Mouse (Mus musculus): Measurements from ENCODE around the gene Baiap2l1. TPM values are rescaled to one million over a fixed set of nuclear protein-coding genes. Genes with fewer than 3 reads are reported as not detected.

The Baiap2l1 gene
- polyA plus RNA-seq, 1 experiment from 2014 or later = 14.8 TPM

DNA sequence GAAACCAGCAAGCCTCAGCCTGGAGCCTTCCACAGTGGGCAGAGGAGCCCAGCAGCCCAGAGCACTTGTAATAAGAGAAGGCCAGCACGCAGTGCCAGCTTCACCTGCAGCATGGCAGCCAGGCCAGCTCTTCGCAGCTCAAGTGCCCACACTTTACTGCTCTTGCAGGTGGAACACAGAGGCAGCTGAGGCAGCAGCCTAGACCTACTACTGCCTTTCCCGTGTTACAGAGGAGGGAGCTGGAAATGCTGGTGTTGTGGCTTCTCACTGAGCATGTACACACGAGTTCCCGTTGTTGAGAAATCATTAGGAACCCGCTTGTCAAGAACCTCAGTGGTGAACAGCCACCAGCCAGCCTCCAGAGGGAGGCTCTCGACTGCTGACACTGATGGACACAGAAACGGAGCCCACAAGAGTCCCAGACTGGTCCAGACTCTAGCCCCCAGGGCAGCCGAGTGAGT is 78.8 kb downstream of the Baiap2l1 start:
- no peak overlapping the region for H3K27ac ChIP-seq (ENCODE audit: low read length)
- no peak overlapping the region for H3K4me2 ChIP-seq (replicated peaks; ENCODE audit: low read depth, low read length)
- peaks cover 36% of the 10 kb centered on the region for H3K36me3 ChIP-seq (ENCODE audit: insufficient read depth, low read length)
- no peak overlapping the region for H3K4me3 ChIP-seq (ENCODE audit: low read length)
- H3K9ac ChIP-seq (replicated peaks; ENCODE audit: low read length) = no peak overlapping the region
- no peak for ATAC-seq (ENCODE audit: low FRiP score, low TSS enrichment)
- H3K27me3 ChIP-seq (ENCODE audit: insufficient read depth, low read length) = no peaks in the 10 kb centered on the region
- no peaks in the 10 kb centered on the region for H3K4me1 ChIP-seq (ENCODE audit: insufficient read depth, low read length)
- 71% methylated on average over 9 of the region's 9 CpGs for WGBS
- H3K9me3 ChIP-seq (ENCODE audit: low read length) = no peaks in the 10 kb centered on the region

DNA sequence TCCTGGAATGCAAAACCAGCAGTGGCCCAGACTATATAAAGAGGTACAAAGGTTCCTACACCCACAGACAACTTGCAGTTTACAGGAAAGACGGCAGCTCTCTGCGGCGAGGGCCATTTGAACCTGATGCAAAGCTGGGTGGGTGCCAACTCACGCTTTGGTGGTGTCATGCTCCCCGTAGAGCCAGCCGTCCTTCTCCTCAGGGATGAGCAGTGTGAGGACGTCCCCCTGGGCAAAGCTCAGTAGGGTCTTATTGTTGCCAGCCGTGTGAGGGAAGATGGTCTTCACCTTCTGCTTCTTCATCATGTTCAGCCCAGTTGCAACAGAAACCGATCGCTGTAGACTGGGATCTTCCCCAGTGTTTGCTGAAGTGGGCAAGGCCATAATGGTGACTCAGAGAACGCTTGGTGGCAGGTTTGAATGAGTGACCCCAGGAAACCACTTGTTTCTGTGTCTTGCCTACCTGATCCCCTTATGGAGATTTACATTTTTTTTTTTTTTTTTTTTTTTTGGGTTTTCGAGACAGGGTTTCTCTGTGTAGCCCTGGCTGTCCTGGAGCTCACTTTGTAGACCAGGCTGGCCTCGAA is 79.4 kb downstream of the Baiap2l1 start:
- H3K4me3 ChIP-seq (ENCODE audit: low read length) = no peak overlapping the region
- no peaks in the 10 kb centered on the region for H3K9me3 ChIP-seq (ENCODE audit: low read length)
- no peaks in the 10 kb centered on the region for H3K27me3 ChIP-seq (ENCODE audit: insufficient read depth, low read length)
- no peak overlapping the region for H3K9ac ChIP-seq (replicated peaks; ENCODE audit: low read length)
- H3K4me2 ChIP-seq (replicated peaks; ENCODE audit: low read depth, low read length) = no peak overlapping the region
- no peak for ATAC-seq (ENCODE audit: low FRiP score, low TSS enrichment)
- H3K4me1 ChIP-seq (ENCODE audit: insufficient read depth, low read length) = no peaks in the 10 kb centered on the region
- no peak overlapping the region for H3K27ac ChIP-seq (ENCODE audit: low read length)
- H3K36me3 ChIP-seq (ENCODE audit: insufficient read depth, low read length) = peaks cover 36% of the 10 kb centered on the region
- 83% methylated on average over 11 of the region's 13 CpGs for WGBS

DNA sequence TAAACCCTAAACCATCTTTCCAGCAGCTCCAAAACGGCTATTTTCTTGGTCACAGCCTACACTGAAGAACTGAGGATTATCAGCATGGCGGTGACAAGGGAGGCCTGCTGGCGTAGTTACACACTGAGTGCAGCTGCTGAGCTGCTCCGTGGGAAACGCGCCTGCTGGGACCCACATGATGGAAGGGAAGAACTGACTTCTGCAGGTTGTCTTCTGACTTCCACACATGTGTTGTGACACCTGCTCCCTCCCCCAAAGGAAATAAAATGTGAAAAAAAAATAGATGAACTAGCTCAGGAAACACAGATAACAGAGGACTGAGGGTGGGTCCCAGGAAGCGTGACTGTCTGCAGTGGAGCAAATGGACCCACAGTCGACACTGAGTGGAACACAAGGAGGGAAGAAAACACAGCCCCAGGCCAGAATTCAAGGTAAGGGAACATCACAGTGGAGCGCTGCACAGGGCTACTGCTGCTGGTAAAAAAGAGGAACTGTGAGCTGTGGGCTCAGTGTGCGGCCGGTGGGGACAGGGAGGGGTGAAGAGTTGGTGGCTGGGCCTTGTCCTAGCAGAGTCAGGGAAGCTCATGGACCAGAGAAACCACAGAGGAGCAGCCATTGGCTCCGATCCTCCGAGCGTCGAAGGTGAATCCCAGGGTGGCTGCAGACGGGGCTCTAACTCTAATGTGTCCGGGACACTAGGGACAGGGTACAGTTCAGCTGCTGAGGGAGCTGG is 80.8 kb downstream of the Baiap2l1 start:
- H3K36me3 ChIP-seq (ENCODE audit: insufficient read depth, low read length) = peaks cover 36% of the 10 kb centered on the region
- 85% methylated on average over 17 of the region's 17 CpGs for WGBS
- no peak overlapping the region for H3K4me3 ChIP-seq (ENCODE audit: low read length)
- ATAC-seq (ENCODE audit: low FRiP score, low TSS enrichment) = no peak
- no peaks in the 10 kb centered on the region for H3K27me3 ChIP-seq (ENCODE audit: insufficient read depth, low read length)
- H3K9ac ChIP-seq (replicated peaks; ENCODE audit: low read length) = no peak overlapping the region
- no peaks in the 10 kb centered on the region for H3K9me3 ChIP-seq (ENCODE audit: low read length)
- H3K4me1 ChIP-seq (ENCODE audit: insufficient read depth, low read length) = no peaks in the 10 kb centered on the region
- no peak overlapping the region for H3K27ac ChIP-seq (ENCODE audit: low read length)
- no peak overlapping the region for H3K4me2 ChIP-seq (replicated peaks; ENCODE audit: low read depth, low read length)

DNA sequence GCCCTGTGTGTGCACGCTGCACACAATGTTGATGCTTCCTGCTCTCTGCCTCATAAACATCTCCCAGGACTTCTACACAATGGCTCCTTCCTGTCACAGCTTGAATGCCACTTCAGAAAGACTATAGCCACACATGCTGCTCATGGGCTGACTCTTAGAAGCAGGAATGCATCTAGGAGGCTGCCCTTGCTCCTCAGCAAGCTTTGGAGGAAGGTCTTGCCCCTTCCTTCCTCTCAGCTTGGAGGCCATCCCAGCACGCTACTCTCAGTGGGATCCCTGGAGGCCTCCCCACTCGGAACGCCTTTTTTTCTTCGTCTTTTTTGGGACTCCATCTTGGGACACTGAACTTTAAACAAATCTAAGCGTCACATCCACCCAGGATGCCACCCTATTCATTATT is 83.0 kb downstream of the Baiap2l1 start:
- Histone ChIP-seq H3K4me2 (replicated peaks; ENCODE audit: low read depth, low read length) (no peak overlapping the region), H3K9ac (replicated peaks; ENCODE audit: low read length) (no peak overlapping the region), H3K9me3 (ENCODE audit: low read length) (no peaks in the 10 kb centered on the region), H3K27me3 (ENCODE audit: insufficient read depth, low read length) (no peaks in the 10 kb centered on the region), H3K4me3 (ENCODE audit: low read length) (no peak overlapping the region), H3K27ac (ENCODE audit: low read length) (no peak overlapping the region; the same call in 1 of the 2 replicates), H3K36me3 (ENCODE audit: insufficient read depth, low read length) (peaks cover 25% of the 10 kb centered on the region), H3K4me1 (ENCODE audit: insufficient read depth, low read length) (no peaks in the 10 kb centered on the region)
- WGBS = 67% methylated on average over 6 of the region's 6 CpGs
- ATAC-seq (ENCODE audit: low FRiP score, low TSS enrichment) = no peak

DNA sequence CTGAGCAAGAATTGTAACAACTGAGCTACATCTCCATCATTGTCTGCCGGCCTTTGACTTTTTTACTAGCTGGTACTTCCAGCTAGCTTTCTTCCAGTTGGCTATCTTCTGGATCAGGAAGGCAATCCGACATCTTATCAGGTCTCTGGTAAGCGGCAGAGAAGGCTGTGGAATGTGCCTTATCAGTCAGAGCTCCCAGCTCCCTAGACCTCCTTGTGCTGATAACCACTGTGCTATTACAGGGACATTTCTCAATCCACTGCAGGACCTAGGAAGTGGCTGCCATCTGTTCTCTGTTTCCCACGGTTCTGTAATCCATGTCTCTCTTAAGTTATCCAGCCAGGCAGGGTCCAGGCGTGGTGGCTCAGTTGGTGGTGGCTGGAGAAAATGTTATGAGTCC is 86.1 kb downstream of the Baiap2l1 start:
- peaks cover 17% of the 10 kb centered on the region for H3K36me3 ChIP-seq (ENCODE audit: insufficient read depth, low read length)
- H3K9me3 ChIP-seq (ENCODE audit: low read length) = no peaks in the 10 kb centered on the region
- H3K9ac ChIP-seq (replicated peaks; ENCODE audit: low read length) = no peak overlapping the region
- 66% methylated on average over 5 of the region's 5 CpGs for WGBS
- ATAC-seq (ENCODE audit: low FRiP score, low TSS enrichment) = no peak
- H3K4me1 ChIP-seq (ENCODE audit: insufficient read depth, low read length) = no peaks in the 10 kb centered on the region
- no peak overlapping the region for H3K4me3 ChIP-seq (ENCODE audit: low read length)
- H3K4me2 ChIP-seq (replicated peaks; ENCODE audit: low read depth, low read length) = no peak overlapping the region
- no peaks in the 10 kb centered on the region for H3K27me3 ChIP-seq (ENCODE audit: insufficient read depth, low read length)
- no peak overlapping the region for H3K27ac ChIP-seq (ENCODE audit: low read length)

DNA sequence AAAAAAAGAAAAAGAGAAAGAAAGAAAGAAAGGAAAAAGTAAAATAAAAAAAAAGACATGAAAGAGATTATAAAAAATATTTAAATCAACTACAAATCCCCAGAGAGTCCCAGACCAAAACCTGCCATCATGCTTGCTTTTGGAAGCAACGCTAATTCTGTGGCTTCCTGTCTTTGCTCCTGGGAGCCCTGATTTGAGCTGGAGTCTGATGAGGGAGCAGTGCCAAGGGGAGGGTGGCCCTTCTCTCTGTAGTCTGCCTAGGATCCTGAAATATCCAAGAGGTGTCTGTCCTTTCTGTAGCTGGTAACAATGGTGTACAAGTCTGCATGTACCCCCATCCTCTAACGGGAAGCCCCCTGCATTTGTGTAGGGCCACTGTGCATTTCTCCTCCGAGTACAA is 86.8 kb downstream of the Baiap2l1 start:
- peaks cover 23% of the 10 kb centered on the region for H3K36me3 ChIP-seq (ENCODE audit: insufficient read depth, low read length)
- WGBS = 75% methylated on average over 3 of the region's 3 CpGs
- H3K9me3 ChIP-seq (ENCODE audit: low read length) = no peaks in the 10 kb centered on the region
- no peaks in the 10 kb centered on the region for H3K4me1 ChIP-seq (ENCODE audit: insufficient read depth, low read length)
- H3K4me2 ChIP-seq (replicated peaks; ENCODE audit: low read depth, low read length) = no peak overlapping the region
- no peak overlapping the region for H3K27ac ChIP-seq (ENCODE audit: low read length)
- H3K27me3 ChIP-seq (ENCODE audit: insufficient read depth, low read length) = no peaks in the 10 kb centered on the region
- ATAC-seq (ENCODE audit: low FRiP score, low TSS enrichment) = no peak
- no peak overlapping the region for H3K4me3 ChIP-seq (ENCODE audit: low read length)
- no peak overlapping the region for H3K9ac ChIP-seq (replicated peaks; ENCODE audit: low read length)

DNA sequence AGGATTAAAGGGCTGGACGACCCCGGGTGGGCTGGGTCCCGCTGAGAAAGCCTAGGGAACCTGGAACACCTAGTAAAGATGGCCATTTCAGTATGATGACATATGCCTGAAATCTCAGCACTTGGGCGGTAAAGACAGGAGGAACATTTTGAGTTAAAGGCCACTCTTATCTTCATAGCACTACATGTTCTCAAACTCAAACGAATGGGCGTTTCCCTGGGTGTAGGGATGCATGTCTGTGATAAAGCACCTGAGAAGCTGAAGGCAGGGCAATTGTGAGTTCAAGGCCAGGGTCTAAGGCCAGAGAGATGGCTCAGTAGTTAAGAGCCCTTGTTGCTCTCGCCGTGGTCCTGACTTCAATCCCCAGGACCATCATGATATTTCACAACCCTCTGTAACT is 87.5 kb downstream of the Baiap2l1 start:
- Histone ChIP-seq H3K4me1 (ENCODE audit: insufficient read depth, low read length) (no peaks in the 10 kb centered on the region), H3K27me3 (ENCODE audit: insufficient read depth, low read length) (no peaks in the 10 kb centered on the region), H3K9ac (replicated peaks; ENCODE audit: low read length) (no peak overlapping the region), H3K9me3 (ENCODE audit: low read length) (no peaks in the 10 kb centered on the region), H3K4me2 (replicated peaks; ENCODE audit: low read depth, low read length) (no peak overlapping the region), H3K4me3 (ENCODE audit: low read length) (no peak overlapping the region), H3K27ac (ENCODE audit: low read length) (no peak overlapping the region), H3K36me3 (ENCODE audit: insufficient read depth, low read length) (peaks cover 28% of the 10 kb centered on the region)
- WGBS = 88% methylated on average over 8 of the region's 8 CpGs
- no peak for ATAC-seq (ENCODE audit: low FRiP score, low TSS enrichment)

DNA sequence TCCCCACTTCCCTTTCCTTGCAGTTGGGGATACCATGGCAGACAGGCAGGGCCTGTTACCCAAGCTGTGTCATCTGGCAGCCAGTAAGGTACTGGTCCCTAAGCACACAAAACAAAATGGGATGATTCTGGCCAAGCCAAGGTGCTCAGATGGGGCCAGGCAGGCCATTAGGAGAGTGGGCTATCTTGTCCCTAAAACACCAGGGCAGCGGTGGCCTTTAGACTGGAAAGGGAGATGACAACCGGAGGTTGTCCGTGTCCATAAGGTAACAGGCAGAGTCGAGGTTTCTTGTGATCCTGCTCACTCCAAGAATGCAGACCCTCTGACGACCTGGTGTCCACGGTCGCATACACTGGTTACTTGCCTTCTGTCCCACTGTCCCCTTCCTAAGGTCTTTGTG is 88.0 kb downstream of the Baiap2l1 start:
- H3K4me1 ChIP-seq (ENCODE audit: insufficient read depth, low read length) = no peaks in the 10 kb centered on the region
- 92% methylated on average over 7 of the region's 7 CpGs for WGBS
- H3K4me2 ChIP-seq (replicated peaks; ENCODE audit: low read depth, low read length) = no peak overlapping the region
- no peak for ATAC-seq (ENCODE audit: low FRiP score, low TSS enrichment)
- H3K27me3 ChIP-seq (ENCODE audit: insufficient read depth, low read length) = no peaks in the 10 kb centered on the region
- peaks cover 32% of the 10 kb centered on the region for H3K36me3 ChIP-seq (ENCODE audit: insufficient read depth, low read length)
- H3K9ac ChIP-seq (replicated peaks; ENCODE audit: low read length) = no peak overlapping the region
- no peak overlapping the region for H3K4me3 ChIP-seq (ENCODE audit: low read length)
- no peaks in the 10 kb centered on the region for H3K9me3 ChIP-seq (ENCODE audit: low read length)
- no peak overlapping the region for H3K27ac ChIP-seq (ENCODE audit: low read length)

DNA sequence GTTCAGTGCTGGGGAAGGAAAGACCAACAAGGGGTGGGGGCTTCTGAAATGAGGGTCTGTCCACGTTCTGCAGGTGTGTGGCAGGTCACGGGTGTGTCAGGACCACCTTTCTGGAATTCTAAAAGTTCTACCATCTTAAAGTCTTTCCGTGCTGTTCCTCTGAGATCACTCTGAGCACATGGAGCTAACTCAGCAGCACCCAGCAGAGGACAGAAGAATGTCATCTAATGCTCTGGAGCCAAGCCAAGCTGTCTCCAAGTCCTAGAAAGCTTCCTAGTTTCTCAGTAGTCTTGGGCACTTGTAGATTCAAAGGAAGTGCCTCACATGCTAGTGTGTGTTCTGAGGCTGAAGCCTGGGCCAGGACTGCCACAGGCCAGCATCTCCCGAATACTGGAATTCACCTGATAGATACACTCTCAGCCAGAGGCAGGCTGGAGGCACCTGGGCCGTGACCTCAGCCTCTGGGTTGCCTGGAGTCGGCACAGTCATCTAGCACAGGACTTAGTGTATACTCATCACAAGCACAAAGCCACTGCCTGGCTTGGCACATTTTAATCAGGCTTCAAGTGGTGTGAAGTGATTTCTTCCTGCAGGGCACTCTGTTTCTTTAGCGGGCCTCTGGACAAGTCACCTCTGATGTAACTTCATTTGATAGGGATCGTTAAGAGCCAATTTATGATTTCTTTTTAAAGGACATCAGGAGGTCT is 90.2 kb downstream of the Baiap2l1 start:
- Histone ChIP-seq H3K4me3 (ENCODE audit: low read length) (no peak overlapping the region), H3K4me2 (replicated peaks; ENCODE audit: low read depth, low read length) (no peak overlapping the region), H3K27me3 (ENCODE audit: insufficient read depth, low read length) (no peaks in the 10 kb centered on the region), H3K9me3 (ENCODE audit: low read length) (no peaks in the 10 kb centered on the region), H3K27ac (ENCODE audit: low read length) (no peak overlapping the region), H3K9ac (replicated peaks; ENCODE audit: low read length) (no peak overlapping the region), H3K36me3 (ENCODE audit: insufficient read depth, low read length) (peaks cover 44% of the 10 kb centered on the region), H3K4me1 (ENCODE audit: insufficient read depth, low read length) (peaks cover 8% of the 10 kb centered on the region; the same call in 1 of the 2 replicates)
- 63% methylated on average over 8 of the region's 8 CpGs for WGBS
- no peak for ATAC-seq (ENCODE audit: low FRiP score, low TSS enrichment)

DNA sequence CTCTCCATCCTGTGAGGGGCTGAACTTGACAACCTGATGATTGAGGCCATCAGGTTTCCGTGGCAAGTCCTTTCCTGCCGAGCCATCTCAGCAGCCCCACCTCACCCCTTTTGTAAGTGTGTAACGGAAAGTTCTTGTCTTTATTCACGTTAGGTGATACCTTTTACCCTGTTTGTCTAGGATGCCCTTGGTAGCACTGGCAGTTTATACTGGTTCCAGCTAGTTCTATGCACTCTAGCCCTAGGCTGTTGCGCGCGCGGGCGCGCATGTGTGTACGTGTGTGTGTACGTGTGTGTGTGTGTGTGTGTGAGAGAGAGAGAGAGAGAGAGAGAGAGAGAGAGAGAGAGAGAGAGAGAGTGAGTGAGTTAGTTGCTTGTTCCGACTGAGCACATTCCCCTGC is 94.4 kb downstream of the Baiap2l1 start:
- WGBS = 77% methylated on average over 13 of the region's 13 CpGs

More for the DNA sequence above, 94.4 kb downstream of the Baiap2l1 start:
- peaks cover 38% of the 10 kb centered on the region for H3K4me1 ChIP-seq (ENCODE audit: insufficient read depth, low read length)
- H3K4me2 ChIP-seq (replicated peaks; ENCODE audit: low read depth, low read length) = no peak overlapping the region
- no peaks in the 10 kb centered on the region for H3K9me3 ChIP-seq (ENCODE audit: low read length)
- H3K36me3 ChIP-seq (ENCODE audit: insufficient read depth, low read length) = peaks cover 49% of the 10 kb centered on the region
- H3K9ac ChIP-seq (replicated peaks; ENCODE audit: low read length) = no peak overlapping the region
- H3K27ac ChIP-seq (ENCODE audit: low read length) = no peak overlapping the region
- no peak overlapping the region for H3K4me3 ChIP-seq (ENCODE audit: low read length)
- H3K27me3 ChIP-seq (ENCODE audit: insufficient read depth, low read length) = no peaks in the 10 kb centered on the region
- ATAC-seq (ENCODE audit: low FRiP score, low TSS enrichment) = no peak
